Mouse (Mus musculus) limb, embryonic 12.5 days (tissue): ENCODE results near the gene Spata31d1d. TPM values are rescaled to one million over a fixed set of nuclear protein-coding genes. Genes with fewer than 3 reads are reported as not detected.
"Not testable (repeated sequence)": the region's sequence is repeated elsewhere in the genome, so short reads cannot be mapped to it uniquely, and the experiment has no call there.

ENCODE experiments used
- ATAC-seq: fragments of 200-750 bp; cut with Nextera tagmentation; 2 replicates; pipeline ENCODE4 v1.8.0; 2017; ENCODE audit warnings: low read depth, moderate TSS enrichment; ENCODE audit not compliant: insufficient number of reproducible peaks, insufficient read depth, low FRiP score, low TSS enrichment
- H3K27ac ChIP-seq: fragments of 300-500 bp; sonication (generic); 2 replicates; pipeline ENCODE4 v1.5.1; 2016; ENCODE audit warnings: mild to moderate bottlenecking, moderate library complexity
- H3K27me3 ChIP-seq: fragments of 300-500 bp; sonication (generic); 2 replicates; pipeline ENCODE4 v1.6.1; 2016; ENCODE audit warnings: mild to moderate bottlenecking, moderate library complexity
- H3K36me3 ChIP-seq: fragments of 300-500 bp; sonication (generic); 2 replicates; pipeline ENCODE4 v1.6.1; 2016; ENCODE audit warnings: mild to moderate bottlenecking, moderate library complexity
- H3K4me1 ChIP-seq: fragments of 300-500 bp; sonication (generic); replicated peaks from 2 replicates; pipeline ENCODE4 v1.6.1; 2016
- H3K4me2 ChIP-seq: fragments of 300-500 bp; sonication (generic); 2 replicates; pipeline ENCODE4 v1.6.1; 2016; ENCODE audit warnings: mild to moderate bottlenecking, moderate library complexity
- H3K4me3 ChIP-seq: fragments of 300-500 bp; sonication (generic); replicated peaks from 2 replicates; pipeline ENCODE4 v1.5.1; 2016; ENCODE audit warnings: mild to moderate bottlenecking
- H3K9ac ChIP-seq: fragments of 300-500 bp; sonication (generic); replicated peaks from 2 replicates; pipeline ENCODE4 v1.6.1; 2016; ENCODE audit warnings: mild to moderate bottlenecking, moderate library complexity
- H3K9me3 ChIP-seq: fragments of 300-500 bp; sonication (generic); 2 replicates; pipeline ENCODE4 v1.6.1; 2016; ENCODE audit warnings: mild to moderate bottlenecking, moderate library complexity
- WGBS: fragments of 180-500 bp; shearing (Covaris S2); methylation state at CpG from one replicate; pipeline ENCODE4 v1.1.7; 2016; 5-methylcytosine and 5-hydroxymethylcytosine counted together
- polyA plus RNA-seq: library from polyadenylated mRNA; unstranded; fragments of >200 nt; fragmentation: Nextera tagmentation; extraction: Ambion mirVana; gene quantifications from 2 replicates; pipeline ENCODE4 v1.2.1, GENCODE M21; 2016

Gene Spata31d1d
- polyA plus RNA-seq, 1 experiment from 2014 or later = not detected

DNA sequence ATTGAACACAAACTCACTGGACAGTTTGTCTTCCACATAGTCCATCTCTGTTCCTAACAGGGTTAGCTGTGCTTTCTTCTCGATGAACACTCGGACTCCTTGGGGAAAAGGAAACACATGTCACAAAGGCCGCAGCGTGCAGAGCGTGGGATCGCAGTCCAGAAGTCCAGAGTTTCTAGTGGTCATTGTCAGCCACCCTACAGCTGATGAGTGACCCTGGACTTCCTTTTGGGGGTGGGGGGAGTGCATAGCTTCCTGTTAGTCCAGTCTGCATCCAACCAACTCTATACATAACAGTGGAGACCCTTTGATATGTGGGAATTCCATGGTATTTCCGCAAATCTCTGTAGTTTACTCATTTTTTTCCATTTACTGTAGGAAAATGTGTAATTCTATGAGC is 25.4 kb upstream of the Spata31d1d start:
- no peaks in the 10 kb centered on the region for H3K9me3 ChIP-seq
- ATAC-seq = no peak
- no peak overlapping the region for H3K4me2 ChIP-seq
- no peak overlapping the region for H3K27ac ChIP-seq
- no peaks in the 10 kb centered on the region for H3K4me1 ChIP-seq
- H3K27me3 ChIP-seq = no peaks in the 10 kb centered on the region
- peaks cover 64% of the 10 kb centered on the region for H3K36me3 ChIP-seq
- H3K9ac ChIP-seq = no peak overlapping the region
- whole genome bisulfite sequencing = 92% methylated on average over 7 of the region's 7 CpGs
- no peak overlapping the region for H3K4me3 ChIP-seq

DNA sequence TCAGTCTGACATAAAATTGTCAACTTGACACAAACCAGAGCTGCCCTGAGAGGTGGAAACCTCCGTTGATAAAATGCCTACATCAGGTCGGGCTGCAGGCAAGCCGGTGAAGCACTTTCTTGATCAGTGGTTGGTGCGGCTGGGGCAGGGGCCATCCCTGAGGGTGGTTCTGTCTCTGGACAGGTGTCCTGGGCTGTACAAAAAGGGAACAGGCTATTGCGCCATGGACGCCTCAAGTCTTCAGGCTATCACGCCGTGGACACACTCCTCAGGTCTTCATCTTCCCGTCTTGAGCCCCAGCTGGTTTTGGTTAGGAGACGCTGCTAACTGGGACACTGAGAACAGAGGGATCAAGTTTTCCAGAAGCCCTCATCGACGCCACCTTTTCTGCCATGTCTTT is 18.8 kb upstream of the Spata31d1d start:
- Histone ChIP-seq H3K27me3 (no peaks in the 10 kb centered on the region), H3K9ac (no peak overlapping the region), H3K9me3 (no peaks in the 10 kb centered on the region), H3K4me3 (no peak overlapping the region), H3K27ac (no peak overlapping the region), H3K36me3 (peaks cover 9% of the 10 kb centered on the region), H3K4me2 (no peak overlapping the region), H3K4me1 (peaks cover 4% of the 10 kb centered on the region)
- 18% methylated on average over 12 of the region's 12 CpGs for WGBS
- no peak for ATAC-seq

DNA sequence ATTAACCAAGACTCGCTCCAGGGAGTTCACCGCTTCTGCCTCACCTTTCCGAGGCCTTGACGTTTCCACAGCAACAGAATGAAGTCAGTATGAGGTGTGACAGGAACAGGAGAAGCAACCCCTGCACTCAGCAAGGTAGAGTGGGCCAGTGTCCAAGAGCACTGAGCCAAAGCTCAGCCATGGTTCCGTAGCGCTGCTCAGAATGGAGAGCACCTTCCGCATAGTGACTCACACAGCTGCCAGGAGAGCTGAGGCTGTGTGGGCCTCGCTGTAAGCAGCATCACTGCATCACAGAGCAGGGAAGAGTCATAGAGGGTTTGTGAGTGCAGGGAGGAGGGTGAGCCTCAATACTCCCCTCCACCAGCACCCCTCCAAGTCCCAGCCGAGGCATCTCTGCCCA is 15.2 kb upstream of the Spata31d1d start, which contains the start of gene 1700014D04Rik:
Gene 1700014D04Rik (minus strand): TSS at position 42 of the 400 bp plus-strand sequence.
- Histone ChIP-seq H3K9ac (no peak within 1 kb of the TSS), H3K36me3 (no peaks in the 10 kb centered on the region), H3K4me2 (no peak within 1 kb of the TSS), H3K9me3 (no peaks in the 10 kb centered on the region), H3K4me1 (peaks cover 4% of the 10 kb centered on the region), H3K27ac (no peak within 1 kb of the TSS), H3K4me3 (no peak within 1 kb of the TSS), H3K27me3 (no peaks in the 10 kb centered on the region)
- WGBS = 79% methylated on average over 9 of the region's 9 CpGs
- no peak for ATAC-seq

DNA sequence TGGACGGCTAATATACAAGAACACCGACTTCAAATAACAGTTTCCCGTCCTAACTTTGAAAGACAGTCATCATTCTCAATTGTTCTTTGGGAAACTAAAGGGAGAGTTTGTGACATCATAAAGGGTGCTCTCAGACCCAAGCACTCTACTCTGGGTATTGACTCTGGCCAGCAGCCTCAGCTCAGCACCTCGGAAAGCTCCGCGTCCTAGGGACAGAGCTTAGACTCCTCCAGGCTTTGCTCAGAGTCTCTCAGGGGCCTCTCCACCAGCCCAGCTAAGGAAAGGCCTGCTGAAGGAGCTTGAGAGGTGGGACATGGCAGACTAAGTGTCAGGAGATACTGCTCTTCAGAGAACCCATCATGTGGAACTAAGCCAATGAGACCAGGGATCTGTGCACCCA is 14.6 kb upstream of the Spata31d1d start:
- Histone ChIP-seq H3K4me1 (peaks cover 4% of the 10 kb centered on the region), H3K4me2 (no peak overlapping the region), H3K36me3 (no peaks in the 10 kb centered on the region), H3K9ac (no peak overlapping the region), H3K27ac (no peak overlapping the region), H3K9me3 (no peaks in the 10 kb centered on the region), H3K27me3 (no peaks in the 10 kb centered on the region), H3K4me3 (no peak overlapping the region)
- no peak for ATAC-seq
- 75% methylated on average over 6 of the region's 6 CpGs for WGBS

DNA sequence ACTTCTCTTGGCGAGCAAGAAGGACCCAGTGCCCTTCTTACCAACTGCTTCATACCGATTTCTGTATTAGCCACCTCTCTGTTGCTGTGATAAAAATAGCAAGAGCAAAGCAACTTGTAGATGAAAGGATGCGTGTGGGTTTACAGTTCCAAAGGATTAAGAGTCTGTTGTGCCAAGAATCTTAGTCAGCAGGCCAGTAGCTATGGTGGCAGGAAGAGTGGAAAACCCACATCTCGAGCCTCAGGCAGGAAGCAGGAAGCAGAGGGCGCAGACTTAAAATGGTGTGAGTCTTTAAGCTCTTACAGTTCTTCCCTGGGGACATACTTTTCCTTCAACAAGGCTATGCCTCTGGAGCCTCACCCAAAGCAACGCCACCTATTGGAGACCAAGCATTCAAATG is 13.9 kb upstream of the Spata31d1d start:
- no peak for ATAC-seq
- Histone ChIP-seq H3K4me3 (no peak overlapping the region), H3K27me3 (no peaks in the 10 kb centered on the region), H3K4me2 (no peak overlapping the region), H3K27ac (no peak overlapping the region), H3K9me3 (no peaks in the 10 kb centered on the region), H3K4me1 (peaks cover 3% of the 10 kb centered on the region), H3K9ac (no peak overlapping the region), H3K36me3 (no peaks in the 10 kb centered on the region)
- WGBS = 83% methylated on average over 6 of the region's 6 CpGs

DNA sequence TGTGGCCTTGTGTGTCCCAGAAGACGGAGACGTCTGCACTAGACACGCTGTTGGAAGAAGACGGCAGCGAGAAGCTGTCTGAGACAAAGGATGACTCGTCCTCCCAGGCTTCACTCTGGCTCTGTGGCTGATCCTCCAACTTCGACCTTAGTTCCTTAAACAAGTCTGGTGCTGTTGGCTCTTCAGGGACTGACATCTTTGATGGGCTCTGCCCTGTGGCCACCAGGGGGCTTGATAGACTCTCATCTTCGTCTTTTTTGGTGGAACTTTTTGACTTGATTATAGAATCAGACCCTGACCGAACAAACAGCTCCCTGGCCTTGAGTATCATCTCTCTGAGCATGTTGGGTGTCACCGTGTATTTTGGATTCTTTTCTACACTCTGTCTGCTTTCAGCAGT is 10.1 kb upstream of the Spata31d1d start:
- H3K27ac ChIP-seq = no peak overlapping the region
- no peaks in the 10 kb centered on the region for H3K36me3 ChIP-seq
- no peak overlapping the region for H3K9ac ChIP-seq
- H3K9me3 ChIP-seq = no peaks in the 10 kb centered on the region
- no peak overlapping the region for H3K4me3 ChIP-seq
- WGBS = 79% methylated on average over 10 of the region's 10 CpGs
- no peaks in the 10 kb centered on the region for H3K4me1 ChIP-seq
- no peak for ATAC-seq
- no peaks in the 10 kb centered on the region; the same call in 1 of the 2 replicates for H3K27me3 ChIP-seq
- no peak overlapping the region for H3K4me2 ChIP-seq

DNA sequence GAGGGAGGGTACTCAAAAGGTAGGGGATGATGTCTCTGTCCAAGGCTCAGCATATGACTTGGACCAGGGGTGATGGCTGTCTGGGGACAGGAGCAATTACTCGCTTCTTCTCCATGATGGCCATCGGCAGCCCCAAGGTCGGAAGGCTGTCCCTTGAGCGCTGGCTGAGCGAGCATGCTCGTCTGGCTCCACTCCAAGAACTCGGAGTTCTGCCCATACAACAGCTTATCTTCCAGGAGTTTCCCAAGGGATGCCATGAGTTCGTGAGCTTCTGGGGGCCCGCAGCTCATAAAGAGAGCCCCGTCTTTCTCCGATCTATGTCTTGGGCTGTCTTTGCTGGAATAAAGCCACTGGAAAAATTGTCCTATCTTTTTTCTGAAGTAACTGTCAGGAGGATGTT is 9.5 kb upstream of the Spata31d1d start:
- no peak for ATAC-seq
- no peaks in the 10 kb centered on the region; the same call in 1 of the 2 replicates for H3K27me3 ChIP-seq
- no peak overlapping the region for H3K4me3 ChIP-seq
- no peaks in the 10 kb centered on the region for H3K36me3 ChIP-seq
- H3K9me3 ChIP-seq = no peaks in the 10 kb centered on the region
- H3K27ac ChIP-seq = no peak overlapping the region
- H3K9ac ChIP-seq = no peak overlapping the region
- WGBS = 93% methylated on average over 11 of the region's 11 CpGs
- H3K4me2 ChIP-seq = no peak overlapping the region
- no peaks in the 10 kb centered on the region for H3K4me1 ChIP-seq

DNA sequence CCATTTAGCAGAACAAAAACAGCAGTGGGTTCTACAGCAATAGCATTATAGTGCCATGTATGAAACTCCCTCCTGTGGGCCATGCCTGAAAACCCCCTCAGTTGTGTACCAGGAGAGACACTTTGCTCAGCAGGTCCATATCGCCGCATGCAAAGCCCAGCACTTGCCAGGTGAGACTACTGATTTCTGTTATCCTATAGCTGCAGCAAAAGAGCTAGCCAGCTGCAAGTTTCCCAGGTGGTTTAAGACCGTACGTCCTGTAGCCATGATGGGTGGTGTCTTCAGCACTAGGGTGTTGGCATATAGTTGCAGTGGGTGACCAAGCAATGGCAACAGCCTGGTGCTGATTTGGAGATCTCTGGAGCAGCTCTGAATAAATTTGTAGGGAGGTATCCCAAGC is 7.8 kb upstream of the Spata31d1d start:
- Histone ChIP-seq H3K9ac (no peak overlapping the region), H3K4me3 (no peak overlapping the region), H3K4me1 (no peaks in the 10 kb centered on the region), H3K9me3 (no peaks in the 10 kb centered on the region), H3K4me2 (no peak overlapping the region), H3K27me3 (no peaks in the 10 kb centered on the region; the same call in 1 of the 2 replicates), H3K36me3 (no peaks in the 10 kb centered on the region), H3K27ac (no peak overlapping the region)
- WGBS = 86% methylated on average over 4 of the region's 4 CpGs
- ATAC-seq = no peak

DNA sequence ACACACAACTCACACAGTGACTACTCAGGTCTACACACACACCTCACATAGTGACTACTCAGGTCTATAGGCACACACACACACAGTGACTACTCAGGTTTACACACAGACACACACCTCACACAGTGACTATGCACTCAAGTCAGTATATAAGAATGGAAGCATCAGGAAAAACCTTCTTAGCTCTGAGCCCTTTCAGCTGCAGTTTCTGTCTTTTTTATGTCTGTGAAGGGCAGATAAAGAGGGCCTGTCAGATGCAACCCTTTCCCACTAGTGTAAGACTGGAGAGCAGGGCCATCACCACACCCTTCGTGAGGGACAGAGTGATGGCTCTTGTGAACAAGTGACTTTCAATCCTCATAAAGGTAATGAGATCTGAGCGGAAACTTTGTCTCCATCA is 6.9 kb upstream of the Spata31d1d start:
- no peak for ATAC-seq

DNA sequence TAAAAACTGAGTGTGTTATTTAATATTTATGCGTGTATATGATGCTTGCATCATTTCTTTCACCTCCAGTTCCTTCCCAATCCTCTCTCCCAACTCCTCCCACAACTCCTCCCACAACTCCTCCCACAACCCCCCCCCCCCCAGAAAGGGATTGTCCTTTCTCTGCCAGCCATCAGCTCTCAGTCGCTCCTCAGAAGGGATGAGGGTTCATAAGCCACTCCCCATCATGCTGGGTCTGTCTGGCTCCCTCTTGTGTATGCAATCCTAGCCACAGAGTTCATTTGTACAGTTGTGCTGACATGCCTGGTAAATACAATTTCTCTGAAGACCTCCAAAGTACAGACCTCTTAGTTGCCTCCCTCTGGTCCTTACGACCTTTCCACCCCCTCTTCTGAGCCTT is 3.6 kb upstream of the Spata31d1d start:
- H3K9me3 ChIP-seq = no peaks in the 10 kb centered on the region
- no peak overlapping the region for H3K9ac ChIP-seq
- peaks cover 3% of the 10 kb centered on the region; the same call in 1 of the 2 replicates for H3K27me3 ChIP-seq
- no peaks in the 10 kb centered on the region for H3K4me1 ChIP-seq
- H3K4me3 ChIP-seq = no peak overlapping the region
- H3K4me2 ChIP-seq = no peak overlapping the region
- no peak for ATAC-seq
- no peaks in the 10 kb centered on the region for H3K36me3 ChIP-seq
- 29% methylated on average over 3 of the region's 3 CpGs for WGBS
- no peak overlapping the region for H3K27ac ChIP-seq

More for the DNA sequence above, 6.9 kb upstream of the Spata31d1d start:
- H3K9me3 ChIP-seq = no peaks in the 10 kb centered on the region
- H3K4me2 ChIP-seq = no peak overlapping the region
- no peaks in the 10 kb centered on the region for H3K36me3 ChIP-seq
- WGBS = 82% methylated on average over 2 of the region's 2 CpGs
- no peak overlapping the region for H3K4me3 ChIP-seq
- H3K27me3 ChIP-seq = no peaks in the 10 kb centered on the region; the same call in 1 of the 2 replicates
- no peak overlapping the region for H3K9ac ChIP-seq
- H3K4me1 ChIP-seq = no peaks in the 10 kb centered on the region
- no peak overlapping the region for H3K27ac ChIP-seq

DNA sequence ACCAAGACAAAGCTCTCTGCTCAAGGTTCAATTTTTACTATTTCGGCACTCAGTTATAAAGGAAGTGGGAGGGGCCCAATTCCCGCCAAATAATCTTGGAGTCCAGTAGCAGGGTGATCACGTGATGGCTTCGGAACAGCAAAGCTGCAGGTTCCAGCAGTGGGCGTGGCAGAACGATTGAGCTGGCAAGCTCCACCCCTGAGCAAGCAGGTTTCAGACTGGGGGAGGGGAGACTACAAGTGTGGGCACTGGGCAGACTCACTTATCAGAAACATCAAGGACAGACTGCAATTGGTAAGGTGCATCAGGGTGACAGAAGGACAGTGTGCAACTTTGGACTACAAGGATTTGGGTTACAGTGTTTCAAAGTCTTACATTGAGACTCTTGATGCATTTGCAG is 2.8 kb upstream of the Spata31d1d start:
- H3K9me3 ChIP-seq, H3K4me2 ChIP-seq, H3K4me3 ChIP-seq, H3K27me3 ChIP-seq, H3K4me1 ChIP-seq, H3K9ac ChIP-seq, ATAC-seq, H3K36me3 ChIP-seq, H3K27ac ChIP-seq: not testable (repeated sequence)
- WGBS = 37% methylated on average over 6 of the region's 6 CpGs

DNA sequence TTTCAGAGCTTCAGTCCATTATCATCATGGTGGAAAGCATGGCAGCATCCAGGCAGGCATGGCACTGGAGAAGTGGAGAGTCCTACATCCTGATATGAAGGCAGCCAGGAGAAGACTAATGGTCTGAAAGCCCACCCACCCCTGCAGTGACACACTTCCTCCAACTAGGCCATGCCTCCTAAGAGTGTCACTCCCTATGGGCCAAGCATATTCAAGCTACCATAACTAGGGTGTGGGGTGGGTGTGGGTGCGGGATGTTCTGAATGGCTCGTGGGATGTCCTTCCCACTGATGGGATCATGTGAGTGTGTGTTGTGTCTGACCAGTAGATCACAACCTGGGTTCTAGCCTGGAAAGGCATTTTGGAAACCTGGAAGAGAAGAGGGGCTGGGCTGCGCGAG is 2.4 kb upstream of the Spata31d1d start:
- Histone ChIP-seq H3K27me3 (peaks cover 3% of the 10 kb centered on the region), H3K4me3 (no peak overlapping the region), H3K9me3 (no peaks in the 10 kb centered on the region), H3K36me3 (no peaks in the 10 kb centered on the region), H3K9ac (no peak overlapping the region), H3K4me1 (no peaks in the 10 kb centered on the region), H3K27ac (no peak overlapping the region), H3K4me2 (no peak overlapping the region)
- no peak for ATAC-seq
- 79% methylated on average over 4 of the region's 4 CpGs for WGBS
